Mouse (Mus musculus) bone marrow macrophage, adult 2 months (primary cell): Measurements from ENCODE around the gene Shb.

Experiments
- CTCF ChIP-seq: IDR thresholded peaks from 2 replicates; pipeline ENCODE4 v1.5.1; 2012; ENCODE audit warnings: low read depth, mild to moderate bottlenecking, low read length, moderate library complexity
- POLR2A ChIP-seq: IDR thresholded peaks from 2 replicates; pipeline ENCODE4 v1.6.1; 2012; ENCODE audit warnings: mild to moderate bottlenecking, low read depth, low read length, borderline replicate concordance

GRCm38 (mm10) chr4:45431316-45431715 is 101.0 kb downstream of the Shb start:
- TF ChIP-seq CTCF (no peak), POLR2A (no peak)
